Mouse (Mus musculus) telencephalon, adult 2 months (tissue): Measurements from ENCODE around the gene Itgb5.

Experiments
- DNase-seq: peaks from one replicate; pipeline ENCODE4 v3.0.0-alpha.2; 2011; ENCODE audit warnings: low read depth, low spot score

Gene Itgb5

GRCm38 (mm10) chr16:33985372-33985771 lies 155.9 kb downstream of the Itgb5 start:
- no peak for DNase-seq

- DNase-seq, result no peak
Observed at GRCm38 (mm10) chr16:33986993-33987392, 157.5 kb downstream of the Itgb5 start.

- DNase-seq, result no peak
Observed at GRCm38 (mm10) chr16:33988358-33989012, 159.0 kb downstream of the Itgb5 start.

- no peak for DNase-seq
Observed at GRCm38 (mm10) chr16:33989106-33989505, 159.6 kb downstream of the Itgb5 start.

- DNase-seq, result no peak
Observed at GRCm38 (mm10) chr16:33990712-33991111, 161.2 kb downstream of the Itgb5 start.

- DNase-seq, result no peak
Observed at GRCm38 (mm10) chr16:33994321-33994720, 164.9 kb downstream of the Itgb5 start.

- DNase-seq, result no peak
Observed at GRCm38 (mm10) chr16:33995496-33995895, 166.0 kb downstream of the Itgb5 start.

GRCm38 (mm10) chr16:33996030-33996429 lies 166.6 kb downstream of the Itgb5 start:
- DNase-seq, result no peak

- no peak for DNase-seq
Observed at GRCm38 (mm10) chr16:33998011-33998410, 168.5 kb downstream of the Itgb5 start.
